Mouse (Mus musculus) liver, embryonic 14 days (tissue): ENCODE measurements around the gene Golt1a. TPM values are rescaled to one million over a fixed set of nuclear protein-coding genes. Genes with fewer than 3 reads are reported as not detected.

Experiments
- polyA plus RNA-seq: library from polyadenylated mRNA; depleted of rRNA; stranded (reverse); fragments of >200 nt; gene quantifications from 2 replicates; pipeline ENCODE4 v1.2.3, GENCODE M21; 2012; rRNA removed

The Golt1a gene
- 2.2 and 2.7 TPM in 2 replicates for polyA plus RNA-seq

GRCm38 (mm10) chr1:133309652-133310267, at the start of gene Golt1a:
Gene Golt1a (plus strand): TSS chr1:133309800.

GRCm38 (mm10) chr1:133321267-133321925, 11.8 kb downstream of the Golt1a start, which contains the start of gene Kiss1:
Gene Kiss1 (plus strand): TSS chr1:133321875.

GRCm38 (mm10) chr1:133350210-133350609, 40.6 kb downstream of the Golt1a start, which contains the start of gene Ren1:
Gene Ren1 (plus strand): TSS chr1:133350510.

GRCm38 (mm10) chr1:133363276-133364021, 53.8 kb downstream of the Golt1a start, which contains the start of gene Etnk2:
Gene Etnk2 (plus strand): TSS chr1:133363572.

Other genes with a start within 250 kb of the Golt1a start
- 30.2 and 33.7 TPM in 2 replicates for gene Ppp1r15b, start 178.7 kb upstream of the Golt1a start, polyA plus RNA-seq
- gene Plekha6, start 145.6 kb upstream of the Golt1a start, polyA plus RNA-seq: 2.0 TPM in 2 replicates
- not detected in 2 replicates for gene Kiss1, start 12.1 kb downstream of the Golt1a start, polyA plus RNA-seq
- 0.25 and 0.35 TPM in 2 replicates for gene Ren1, start 40.7 kb downstream of the Golt1a start, polyA plus RNA-seq
- gene Etnk2, start 53.8 kb downstream of the Golt1a start, polyA plus RNA-seq: 2.8 and 3.3 TPM in 2 replicates
- gene Sox13, start 114.6 kb downstream of the Golt1a start, polyA plus RNA-seq: 4.3 TPM in 2 replicates